Mouse (Mus musculus) liver, embryonic 15.5 days (tissue): ENCODE results near the gene Ndst4. TPM values are rescaled to one million over a fixed set of nuclear protein-coding genes. Genes with fewer than 3 reads are reported as not detected.

Experiments used
- ATAC-seq: fragments of 200-750 bp; cut with Nextera tagmentation; 2 replicates; pipeline ENCODE4 v1.8.0; 2017; ENCODE audit warnings: moderate number of reproducible peaks, mild to moderate bottlenecking, moderate library complexity; ENCODE audit not compliant: insufficient read depth
- H3K27ac ChIP-seq: fragments of 300-500 bp; sonication (generic); replicated peaks from 2 replicates; pipeline ENCODE4 v1.5.1; 2015; ENCODE audit warnings: mild to moderate bottlenecking, inconsistent platforms
- H3K27me3 ChIP-seq: fragments of 300-500 bp; sonication (generic); 2 replicates; pipeline ENCODE4 v1.6.1; 2015; ENCODE audit warnings: mild to moderate bottlenecking, inconsistent platforms
- H3K36me3 ChIP-seq: fragments of 300-500 bp; sonication (generic); replicated peaks from 2 replicates; pipeline ENCODE4 v1.6.1; 2015; ENCODE audit warnings: moderate library complexity, mild to moderate bottlenecking, inconsistent platforms
- H3K4me1 ChIP-seq: fragments of 300-500 bp; sonication (generic); replicated peaks from 2 replicates; pipeline ENCODE4 v1.6.1; 2015; ENCODE audit warnings: inconsistent platforms
- H3K4me2 ChIP-seq: fragments of 300-500 bp; sonication (generic); 2 replicates; pipeline ENCODE4 v1.6.1; 2015; ENCODE audit warnings: moderate library complexity, mild to moderate bottlenecking, inconsistent platforms
- H3K4me3 ChIP-seq: fragments of 300-500 bp; sonication (generic); replicated peaks from 2 replicates; pipeline ENCODE4 v1.5.1; 2015; ENCODE audit warnings: mild to moderate bottlenecking, inconsistent platforms
- H3K9ac ChIP-seq: fragments of 300-500 bp; sonication (generic); 2 replicates; pipeline ENCODE4 v1.6.1; 2015; ENCODE audit warnings: moderate library complexity, mild to moderate bottlenecking, inconsistent platforms
- H3K9me3 ChIP-seq: fragments of 300-500 bp; sonication (generic); replicated peaks from 2 replicates; pipeline ENCODE4 v1.6.1; 2016; ENCODE audit warnings: inconsistent platforms
- WGBS: fragments of 180-500 bp; shearing (Covaris S2); methylation state at CpG from one replicate; pipeline ENCODE4 v1.1.7; 2015; ENCODE audit warnings: mixed read lengths; ENCODE audit not compliant: insufficient replicate concordance; 5-methylcytosine and 5-hydroxymethylcytosine counted together
- polyA plus RNA-seq: library from polyadenylated mRNA; unstranded; fragments of >200 nt; fragmentation: Nextera tagmentation; extraction: Ambion mirVana; gene quantifications from 2 replicates; pipeline ENCODE4 v1.2.1, GENCODE M21; 2015

Gene Ndst4
- polyA plus RNA-seq, 1 experiment from 2014 or later = not detected

DNA sequence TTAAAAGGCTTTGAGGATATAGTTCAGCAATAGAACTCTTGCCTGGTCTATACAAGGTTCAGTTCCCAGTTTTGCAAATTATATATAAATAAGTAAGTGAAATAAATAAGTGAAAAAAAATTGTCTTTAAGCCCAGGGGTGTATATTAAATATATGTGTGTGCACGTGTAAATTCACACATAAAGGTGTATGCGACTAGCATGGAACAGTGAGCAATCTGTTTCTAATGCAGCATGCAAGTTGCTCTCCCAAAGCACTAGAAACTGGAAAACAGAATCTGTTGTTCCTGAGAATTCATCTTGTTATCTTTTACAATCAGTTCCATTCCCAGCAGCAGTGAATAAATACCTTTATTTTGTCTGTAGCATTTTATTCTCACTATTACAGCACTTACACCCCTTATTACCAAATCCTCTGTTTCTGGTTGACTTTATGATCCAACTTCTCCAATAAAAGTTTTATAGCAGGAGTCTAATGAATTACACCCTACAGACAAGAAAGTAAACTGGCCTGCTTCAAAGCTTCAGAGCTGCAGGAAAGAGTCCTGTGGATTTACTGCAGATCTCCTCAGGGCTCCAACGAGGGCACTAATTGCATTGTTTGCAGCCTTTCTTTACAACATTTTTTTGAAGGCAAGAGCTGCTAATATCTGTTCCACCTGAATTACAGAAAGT is 340.7 kb downstream of the Ndst4 start:
- no peak for ATAC-seq
- no peaks in the 10 kb centered on the region for H3K36me3 ChIP-seq
- H3K9me3 ChIP-seq = no peaks in the 10 kb centered on the region
- H3K27me3 ChIP-seq = no peaks in the 10 kb centered on the region
- H3K4me3 ChIP-seq = no peak overlapping the region
- H3K9ac ChIP-seq = no peak overlapping the region
- no peak overlapping the region for H3K27ac ChIP-seq
- WGBS = 45% methylated on average over 3 of the region's 3 CpGs
- H3K4me2 ChIP-seq = no peak overlapping the region
- no peaks in the 10 kb centered on the region for H3K4me1 ChIP-seq

- Histone ChIP-seq H3K27ac (no peak overlapping the region), H3K4me3 (no peak overlapping the region), H3K36me3 (no peaks in the 10 kb centered on the region), H3K4me1 (no peaks in the 10 kb centered on the region), H3K9me3 (no peaks in the 10 kb centered on the region), H3K27me3 (no peaks in the 10 kb centered on the region), H3K9ac (no peak overlapping the region), H3K4me2 (no peak overlapping the region)
- 42% methylated on average over 3 of the region's 3 CpGs for WGBS
- no peak for ATAC-seq
Observed at GRCm38 (mm10) chr3:125745142-125745496, 341.2 kb downstream of the Ndst4 start.

DNA sequence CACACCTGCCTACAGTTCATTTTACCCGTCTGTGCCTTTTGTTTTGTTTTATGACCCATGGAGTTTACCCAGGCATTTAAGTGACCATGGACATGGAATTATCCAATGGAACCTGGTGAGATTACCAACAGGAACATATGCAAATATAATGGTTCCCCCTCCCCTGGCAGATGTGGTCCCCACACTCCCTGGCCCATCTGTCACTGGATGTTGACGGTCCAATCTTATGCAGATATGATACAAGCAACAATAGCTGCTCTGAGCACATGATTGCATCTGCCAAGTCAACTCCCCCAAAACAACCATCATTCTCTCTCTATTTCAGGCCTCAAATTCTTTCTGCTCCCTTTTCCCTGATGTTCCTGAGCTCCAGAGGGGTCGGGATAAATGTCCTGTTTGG is 342.5 kb downstream of the Ndst4 start:
- whole genome bisulfite sequencing = 53% methylated on average over 3 of the region's 3 CpGs
- no peaks in the 10 kb centered on the region for H3K27me3 ChIP-seq

GRCm38 (mm10) chr3:125756911-125757310 is 353.0 kb downstream of the Ndst4 start:
- no peak; the same call in 1 of the 2 replicates for ATAC-seq

More for the DNA sequence above, 342.5 kb downstream of the Ndst4 start:
- no peaks in the 10 kb centered on the region for H3K9me3 ChIP-seq
- no peaks in the 10 kb centered on the region for H3K4me1 ChIP-seq
- ATAC-seq = no peak
- H3K4me2 ChIP-seq = no peak overlapping the region
- H3K9ac ChIP-seq = no peak overlapping the region
- H3K36me3 ChIP-seq = no peaks in the 10 kb centered on the region
- H3K4me3 ChIP-seq = no peak overlapping the region
- no peak overlapping the region for H3K27ac ChIP-seq

DNA sequence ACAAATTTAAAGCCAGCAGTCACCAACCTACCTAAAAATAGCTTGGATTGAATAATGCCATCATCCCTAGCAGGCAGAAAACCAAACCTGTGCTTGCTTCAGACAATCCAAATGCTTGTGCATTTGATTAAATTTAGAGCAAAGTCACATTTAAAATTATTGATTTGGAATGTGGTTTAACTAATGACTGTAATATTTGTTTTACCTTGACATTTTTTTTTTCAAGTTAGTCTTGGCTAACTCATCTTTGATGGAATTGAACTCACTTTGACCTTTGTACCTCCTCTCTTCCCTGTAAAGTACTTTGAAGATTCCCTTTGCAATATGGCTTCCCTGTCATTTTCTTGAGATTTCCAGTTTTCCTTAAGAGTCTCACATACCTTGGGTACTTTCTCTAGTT is 356.8 kb downstream of the Ndst4 start:
- Histone ChIP-seq H3K36me3 (no peaks in the 10 kb centered on the region), H3K4me1 (no peaks in the 10 kb centered on the region), H3K27ac (no peak overlapping the region), H3K4me2 (no peak overlapping the region), H3K4me3 (no peak overlapping the region), H3K9ac (no peak overlapping the region), H3K9me3 (no peaks in the 10 kb centered on the region), H3K27me3 (no peaks in the 10 kb centered on the region)
- ATAC-seq = no peak

More at GRCm38 (mm10) chr3:125756911-125757310, 353.0 kb downstream of the Ndst4 start:
- H3K36me3 ChIP-seq = no peaks in the 10 kb centered on the region
- H3K4me3 ChIP-seq = no peak overlapping the region
- WGBS = 47% methylated on average over 1 of the region's 1 CpGs
- no peaks in the 10 kb centered on the region for H3K4me1 ChIP-seq
- H3K4me2 ChIP-seq = no peak overlapping the region
- no peaks in the 10 kb centered on the region for H3K27me3 ChIP-seq
- no peaks in the 10 kb centered on the region for H3K9me3 ChIP-seq
- H3K9ac ChIP-seq = no peak overlapping the region
- H3K27ac ChIP-seq = no peak overlapping the region
